Mouse (Mus musculus): ENCODE data around the gene Tmem245.

- TF ChIP-seq CTCF (IDR thresholded peaks at IDR 0.05; ENCODE audit: low read depth, low read length) (no peak), POLR2A (IDR thresholded peaks at IDR 0.05; ENCODE audit: extremely low read depth, insufficient read depth, low read length) (no peak)
These were observed 4.5 kb upstream of the Tmem245 start for GRCm38 (mm10) chr4:56951701-56952100.

Data from liver, adult 2 months (tissue).